Mouse (Mus musculus) heart, embryonic 12.5 days (tissue): ENCODE results near the gene Tom1l2. TPM values are rescaled to one million over a fixed set of nuclear protein-coding genes. Genes with fewer than 3 reads are reported as not detected.

Source experiments
- ATAC-seq: fragments of 200-750 bp; cut with Nextera tagmentation; 2 replicates; pipeline ENCODE4 v1.8.0; 2017; ENCODE audit warnings: moderate TSS enrichment, moderate library complexity; ENCODE audit not compliant: insufficient number of reproducible peaks, low FRiP score
- H3K27ac ChIP-seq: fragments of 300-500 bp; sonication (generic); 2 replicates; pipeline ENCODE4 v1.5.1; 2016; ENCODE audit warnings: mild to moderate bottlenecking, moderate library complexity; ENCODE audit not compliant: poor library complexity, severe bottlenecking
- H3K27me3 ChIP-seq: fragments of 300-500 bp; sonication (generic); replicated peaks from 2 replicates; pipeline ENCODE4 v1.6.1; 2016; ENCODE audit warnings: mild to moderate bottlenecking, moderate library complexity
- H3K36me3 ChIP-seq: fragments of 300-500 bp; sonication (generic); 2 replicates; pipeline ENCODE4 v1.6.1; 2016; ENCODE audit warnings: mild to moderate bottlenecking, moderate library complexity
- H3K4me1 ChIP-seq: fragments of 300-500 bp; sonication (generic); replicated peaks from 2 replicates; pipeline ENCODE4 v1.6.1; 2016; ENCODE audit warnings: mild to moderate bottlenecking
- H3K4me2 ChIP-seq: fragments of 300-500 bp; sonication (generic); 2 replicates; pipeline ENCODE4 v1.6.1; 2016; ENCODE audit warnings: mild to moderate bottlenecking, moderate library complexity
- H3K4me3 ChIP-seq: fragments of 300-500 bp; sonication (generic); 2 replicates; pipeline ENCODE4 v1.5.1; 2016; ENCODE audit warnings: mild to moderate bottlenecking
- H3K9ac ChIP-seq: fragments of 300-500 bp; sonication (generic); 2 replicates; pipeline ENCODE4 v1.6.1; 2016; ENCODE audit warnings: mild to moderate bottlenecking, moderate library complexity
- H3K9me3 ChIP-seq: fragments of 300-500 bp; sonication (generic); replicated peaks from 2 replicates; pipeline ENCODE4 v1.6.1; 2016; ENCODE audit warnings: mild to moderate bottlenecking, moderate library complexity
- WGBS: fragments of 180-500 bp; shearing (Covaris S2); methylation state at CpG from one replicate; pipeline ENCODE4 v1.1.7; 2016; 5-methylcytosine and 5-hydroxymethylcytosine counted together
- polyA plus RNA-seq: library from polyadenylated mRNA; unstranded; fragments of >200 nt; fragmentation: Nextera tagmentation; extraction: Ambion mirVana; gene quantifications from 2 replicates; pipeline ENCODE4 v1.2.1, GENCODE M21; 2016

Tom1l2 gene
- polyA plus RNA-seq, 1 experiment from 2014 or later, result 32.1 TPM

DNA sequence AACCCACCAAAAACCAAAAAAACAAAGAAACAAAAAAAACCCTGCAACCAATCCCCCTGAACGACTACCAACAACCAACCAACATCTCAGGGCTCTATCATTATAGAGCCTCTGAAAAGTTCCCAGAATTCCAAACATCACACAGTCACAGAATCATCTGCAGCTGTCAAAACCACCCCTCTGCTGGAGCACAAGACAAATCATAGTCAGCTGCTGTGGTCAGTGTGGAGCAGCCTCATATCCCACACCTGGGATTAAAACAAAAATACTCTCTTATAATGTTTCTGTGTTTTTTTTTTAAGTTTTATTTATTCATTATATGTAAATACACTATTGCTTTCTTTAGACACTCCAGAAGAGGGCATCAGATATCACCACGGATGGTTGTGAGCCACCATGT lies 102.8 kb downstream of the Tom1l2 start:
- Histone ChIP-seq H3K9me3 (0 out of 2 replicates have a peak, but pooled peaks cover 3% of the 10 kb centered on the region), H3K4me2 (no peak overlapping the region), H3K27me3 (no peaks in the 10 kb centered on the region), H3K9ac (no peak overlapping the region), H3K27ac (no peak overlapping the region), H3K36me3 (peaks cover 17% of the 10 kb centered on the region), H3K4me1 (peaks cover 46% of the 10 kb centered on the region), H3K4me3 (no peak overlapping the region)
- 82% methylated on average over 2 of the region's 2 CpGs for WGBS
- no peak for ATAC-seq

DNA sequence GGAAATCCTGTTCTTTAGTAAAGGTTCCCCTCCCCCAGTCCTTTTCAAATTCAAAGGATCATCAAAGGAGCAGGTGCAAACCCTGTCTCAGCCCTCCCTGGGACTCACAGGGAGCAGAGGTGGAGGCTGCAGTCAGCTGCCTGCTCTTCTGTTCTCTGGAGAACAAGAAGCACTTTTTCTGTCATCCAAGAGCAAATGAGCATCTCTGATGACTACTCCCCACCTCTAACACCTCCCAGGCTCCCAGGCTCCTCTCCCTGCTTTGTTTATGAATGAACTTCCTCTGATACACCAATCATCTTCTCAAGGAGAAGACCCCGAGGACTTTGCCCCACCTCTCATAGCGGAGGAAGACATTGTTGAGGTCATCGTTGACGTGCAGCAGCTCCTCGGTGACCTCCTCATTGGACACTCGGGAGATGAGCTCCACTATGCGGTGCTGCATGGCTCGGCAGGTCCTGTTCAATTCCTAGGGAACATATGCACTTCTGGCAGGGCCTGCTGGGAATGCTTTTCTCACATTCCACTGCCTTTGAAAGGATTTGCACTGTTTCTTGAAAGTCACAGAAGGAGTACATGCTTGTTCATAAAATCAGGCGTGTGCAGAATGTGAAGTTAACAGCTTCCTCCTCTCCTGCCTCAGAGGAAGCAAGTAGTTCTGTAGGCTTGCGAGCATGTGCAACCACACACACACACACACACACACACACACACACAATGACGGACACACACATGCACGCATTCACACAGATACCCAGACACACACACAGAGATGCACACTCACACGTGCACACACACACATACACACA lies 103.9 kb downstream of the Tom1l2 start:
- ATAC-seq, result no peak
- Histone ChIP-seq H3K36me3 (peaks cover 18% of the 10 kb centered on the region), H3K27ac (no peak overlapping the region), H3K4me2 (no peak overlapping the region), H3K4me1 (peaks cover 37% of the 10 kb centered on the region), H3K4me3 (no peak overlapping the region), H3K27me3 (no peaks in the 10 kb centered on the region), H3K9me3 (0 out of 2 replicates have a peak, but pooled peaks cover 3% of the 10 kb centered on the region), H3K9ac (no peak overlapping the region)
- 53% methylated on average over 13 of the region's 13 CpGs for WGBS

GRCm38 (mm10) chr11:60247753-60248550 lies 104.8 kb downstream of the Tom1l2 start:
- WGBS, result 63% methylated on average over 5 of the region's 5 CpGs
- Histone ChIP-seq H3K4me2 (no peak overlapping the region), H3K9ac (no peak overlapping the region), H3K36me3 (peaks cover 18% of the 10 kb centered on the region), H3K27ac (no peak overlapping the region), H3K27me3 (no peaks in the 10 kb centered on the region), H3K4me3 (no peak overlapping the region), H3K9me3 (0 out of 2 replicates have a peak, but pooled peaks cover 3% of the 10 kb centered on the region), H3K4me1 (peaks cover 28% of the 10 kb centered on the region)
- no peak for ATAC-seq

DNA sequence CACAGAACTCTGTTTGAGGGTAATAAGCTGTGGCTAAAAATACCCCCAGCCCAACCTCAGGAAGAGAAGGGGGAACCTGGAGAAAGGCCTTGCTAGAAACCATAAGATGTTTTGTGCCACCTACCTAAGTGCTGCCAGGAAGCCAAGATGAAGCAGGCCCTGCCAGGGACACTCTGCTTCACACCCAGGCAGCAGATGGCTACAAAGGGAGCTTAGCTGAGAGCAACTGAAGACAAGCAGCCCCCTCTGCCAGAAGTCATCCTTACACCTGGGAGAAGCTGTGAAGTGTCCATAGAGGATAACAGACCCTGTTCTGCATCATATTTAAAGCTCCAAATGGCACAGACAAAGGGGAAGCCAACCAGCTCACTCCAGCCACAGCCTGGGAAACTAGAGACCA lies 106.6 kb downstream of the Tom1l2 start:
- ATAC-seq, result no peak
- 0 out of 2 replicates have a peak, but pooled peaks cover 3% of the 10 kb centered on the region for H3K9me3 ChIP-seq
- no peaks in the 10 kb centered on the region for H3K27me3 ChIP-seq
- no peak overlapping the region for H3K4me2 ChIP-seq
- H3K4me1 ChIP-seq, result peaks cover 15% of the 10 kb centered on the region
- no peak overlapping the region for H3K9ac ChIP-seq
- H3K4me3 ChIP-seq, result no peak overlapping the region
- H3K36me3 ChIP-seq, result peaks cover 31% of the 10 kb centered on the region
- no peak overlapping the region for H3K27ac ChIP-seq

GRCm38 (mm10) chr11:60244503-60245143 lies 108.1 kb downstream of the Tom1l2 start:
- no peaks in the 10 kb centered on the region for H3K27me3 ChIP-seq
- H3K36me3 ChIP-seq, result peaks cover 41% of the 10 kb centered on the region
- H3K4me2 ChIP-seq, result no peak overlapping the region
- H3K4me1 ChIP-seq, result peaks cover 15% of the 10 kb centered on the region
- WGBS, result 60% methylated on average over 11 of the region's 11 CpGs
- no peak for ATAC-seq
- H3K9me3 ChIP-seq, result no peaks in the 10 kb centered on the region
- no peak overlapping the region for H3K9ac ChIP-seq
- peak overlapping the region; percentile 10; the same call in 1 of the 2 replicates for H3K27ac ChIP-seq
- H3K4me3 ChIP-seq, result no peak overlapping the region

GRCm38 (mm10) chr11:60240509-60240908 lies 112.2 kb downstream of the Tom1l2 start:
- H3K36me3 ChIP-seq, result peaks cover 47% of the 10 kb centered on the region
- H3K4me1 ChIP-seq, result peaks cover 6% of the 10 kb centered on the region; the same call in 1 of the 2 replicates
- ATAC-seq, result no peak
- H3K9ac ChIP-seq, result no peak overlapping the region
- WGBS, result 80% methylated on average over 4 of the region's 4 CpGs
- no peak overlapping the region for H3K4me2 ChIP-seq
- H3K27me3 ChIP-seq, result no peaks in the 10 kb centered on the region
- H3K4me3 ChIP-seq, result no peak overlapping the region
- no peak overlapping the region for H3K27ac ChIP-seq
- no peaks in the 10 kb centered on the region for H3K9me3 ChIP-seq

GRCm38 (mm10) chr11:60235351-60235750 lies 117.4 kb downstream of the Tom1l2 start:
- Histone ChIP-seq H3K27ac (no peak overlapping the region), H3K4me1 (peaks cover 21% of the 10 kb centered on the region), H3K4me2 (no peak overlapping the region), H3K4me3 (no peak overlapping the region), H3K27me3 (no peaks in the 10 kb centered on the region), H3K9me3 (no peaks in the 10 kb centered on the region), H3K9ac (no peak overlapping the region), H3K36me3 (peaks cover 16% of the 10 kb centered on the region)
- 87% methylated on average over 5 of the region's 5 CpGs for WGBS
- ATAC-seq, result no peak

DNA sequence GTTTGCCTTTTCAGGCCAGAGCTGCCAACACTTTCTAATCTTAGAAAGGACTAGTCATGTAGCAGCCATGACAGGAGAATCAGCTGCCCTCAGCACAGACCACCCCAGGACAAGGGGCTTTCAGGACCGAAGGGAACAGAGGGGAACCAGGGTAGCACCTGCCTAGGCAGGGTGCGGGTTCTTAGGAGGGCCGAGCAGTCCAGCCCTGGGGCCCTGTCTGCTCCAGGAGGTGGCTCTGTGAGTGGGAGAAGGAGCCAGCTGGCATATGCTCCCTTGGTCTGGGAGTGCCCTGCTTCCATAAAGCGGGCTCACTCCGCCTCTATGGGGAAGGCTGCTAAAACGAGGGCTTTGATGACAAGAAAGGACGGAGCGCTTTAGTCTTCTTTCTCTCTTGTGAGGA lies 119.5 kb downstream of the Tom1l2 start:
- Histone ChIP-seq H3K9me3 (no peaks in the 10 kb centered on the region), H3K9ac (peak overlapping the region; percentile 51; the same call in 1 of the 2 replicates), H3K27ac (peak overlapping the region; percentile 69), H3K4me1 (peaks cover 41% of the 10 kb centered on the region), H3K4me3 (no peak overlapping the region), H3K36me3 (peaks cover 18% of the 10 kb centered on the region), H3K4me2 (no peak overlapping the region), H3K27me3 (no peaks in the 10 kb centered on the region)
- no peak for ATAC-seq
- 63% methylated on average over 8 of the region's 8 CpGs for WGBS

DNA sequence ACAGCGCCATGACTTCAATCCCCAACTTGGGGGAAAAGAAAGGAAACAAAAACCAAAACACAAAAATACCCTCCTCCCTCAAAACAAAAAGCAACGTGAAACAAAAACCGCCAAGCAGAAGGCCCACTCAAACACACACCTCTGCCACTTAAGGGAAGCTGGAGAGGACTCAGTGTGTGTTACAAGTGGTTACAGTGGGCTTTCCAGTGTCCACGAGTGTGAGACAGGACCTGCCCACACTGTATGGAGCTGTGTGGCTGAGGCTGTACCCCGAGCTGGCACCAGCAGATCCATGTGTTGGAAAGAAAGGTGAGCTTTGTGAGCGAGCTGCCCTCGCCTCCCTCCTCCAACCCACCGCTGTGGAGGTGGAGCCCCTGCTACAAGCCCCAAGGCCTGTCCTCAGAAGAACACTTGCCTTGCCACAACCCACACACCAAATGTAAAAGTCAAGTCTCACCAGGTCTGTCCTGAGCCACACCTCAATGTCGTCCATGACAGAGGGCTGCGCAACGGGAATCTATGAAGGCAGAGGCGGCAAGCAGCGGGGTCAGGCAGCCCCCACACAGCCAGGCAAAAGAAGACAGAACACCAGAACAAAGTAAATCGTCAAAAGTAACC lies 120.2 kb downstream of the Tom1l2 start:
- no peaks in the 10 kb centered on the region for H3K27me3 ChIP-seq
- WGBS, result 78% methylated on average over 14 of the region's 14 CpGs
- H3K4me3 ChIP-seq, result no peak overlapping the region
- ATAC-seq, result no peak
- peaks cover 47% of the 10 kb centered on the region for H3K4me1 ChIP-seq
- H3K36me3 ChIP-seq, result peaks cover 18% of the 10 kb centered on the region
- 0 out of 2 replicates have a peak overlapping the region, but pooled peaks have one; percentile 1 for H3K9ac ChIP-seq
- H3K27ac ChIP-seq, result peak overlapping the region; percentile 69; the same call in 1 of the 2 replicates
- H3K4me2 ChIP-seq, result no peak overlapping the region
- no peaks in the 10 kb centered on the region for H3K9me3 ChIP-seq

DNA sequence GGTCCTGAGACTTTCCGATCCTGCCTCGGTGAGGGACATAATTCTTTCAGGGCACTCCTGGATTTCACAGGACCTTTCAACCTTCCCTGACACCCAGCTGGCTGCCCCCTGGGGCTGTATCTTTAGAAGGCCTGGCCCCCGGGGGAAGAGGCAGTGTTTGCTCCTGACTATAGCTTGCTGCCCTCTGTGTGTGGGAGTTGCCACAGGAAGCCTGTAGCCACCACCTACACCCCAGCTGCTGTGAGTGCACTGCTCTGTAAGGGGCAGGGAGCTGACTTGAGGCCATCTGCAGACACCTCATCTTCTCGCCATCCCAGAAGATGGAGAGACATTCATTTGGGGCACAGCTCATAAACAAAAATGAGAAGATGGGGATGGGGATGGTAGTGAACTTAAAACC lies 120.8 kb downstream of the Tom1l2 start:
- WGBS, result 49% methylated on average over 4 of the region's 4 CpGs
- H3K27ac ChIP-seq, result no peak overlapping the region

More for the DNA sequence above, 120.8 kb downstream of the Tom1l2 start:
- peaks cover 13% of the 10 kb centered on the region for H3K36me3 ChIP-seq
- H3K4me2 ChIP-seq, result no peak overlapping the region
- H3K9me3 ChIP-seq, result no peaks in the 10 kb centered on the region
- no peaks in the 10 kb centered on the region for H3K27me3 ChIP-seq
- H3K9ac ChIP-seq, result no peak overlapping the region
- no peak for ATAC-seq
- H3K4me1 ChIP-seq, result peaks cover 47% of the 10 kb centered on the region
- no peak overlapping the region for H3K4me3 ChIP-seq
